Mouse (Mus musculus): Measurements from ENCODE around the gene Batf.

GRCm38 (mm10) chr12:85673914-85674313 is 12.6 kb upstream of the Batf start:
- TF ChIP-seq CTCF (IDR thresholded peaks at IDR 0.05; ENCODE audit: borderline replicate concordance, insufficient read depth, low read length) (no peak), POLR2A (IDR thresholded peaks at IDR 0.05; ENCODE audit: low read depth, low read length) (no peak)
